Mouse (Mus musculus): ENCODE measurements around the gene Gatad2a. TPM values are rescaled to one million over a fixed set of nuclear protein-coding genes. Genes with fewer than 3 reads are reported as not detected.
"Not testable (repeated sequence)": the region's sequence is repeated elsewhere in the genome, so short reads cannot be mapped to it uniquely, and the experiment has no call there.

Gene Gatad2a
- polyA plus RNA-seq, 1 experiment from 2014 or later, result 92.7 TPM

GRCm38 (mm10) chr8:70015017-70015416 is 18.8 kb upstream of the Gatad2a start:
- H3K4me2 ChIP-seq (ENCODE audit: low read depth), result no peak overlapping the region
- no peak overlapping the region for H3K4me3 ChIP-seq (ENCODE audit: low read depth, low read length)
- H3K9ac ChIP-seq (ENCODE audit: low read length), result no peak overlapping the region
- no peaks in the 10 kb centered on the region for H3K27me3 ChIP-seq (ENCODE audit: control insufficient read depth, insufficient read depth, low read length)
- ATAC-seq (ENCODE audit: insufficient read depth, low FRiP score, low TSS enrichment) (no peak), DNase-seq (ENCODE audit: low spot score) (no peak)
- H3K36me3 ChIP-seq (ENCODE audit: control insufficient read depth, insufficient read depth, low read length), result peaks cover 9% of the 10 kb centered on the region
- no peaks in the 10 kb centered on the region for H3K4me1 ChIP-seq (ENCODE audit: control insufficient read depth, insufficient read depth, low read length)
- 58% methylated on average over 1 of the region's 1 CpGs for WGBS
- H3K9me3 ChIP-seq (ENCODE audit: control insufficient read depth, low read length), result no peaks in the 10 kb centered on the region
- H3K27ac ChIP-seq (ENCODE audit: low read depth, low read length), result no peak overlapping the region

- WGBS, result 94% methylated on average over 1 of the region's 1 CpGs
- H3K36me3 ChIP-seq (ENCODE audit: control insufficient read depth, insufficient read depth, low read length), result peaks cover 6% of the 10 kb centered on the region; the same call in 1 of the 2 replicates
- H3K9me3 ChIP-seq (ENCODE audit: control insufficient read depth, low read length), result no peaks in the 10 kb centered on the region
- peak; percentile 27; the same call in 1 of the 2 replicates for ATAC-seq (ENCODE audit: insufficient read depth, low FRiP score, low TSS enrichment)
- H3K9ac ChIP-seq (ENCODE audit: low read length), result no peak overlapping the region
- H3K27ac ChIP-seq (ENCODE audit: low read depth, low read length), result no peak overlapping the region
- no peaks in the 10 kb centered on the region for H3K4me1 ChIP-seq (ENCODE audit: control insufficient read depth, insufficient read depth, low read length)
- H3K27me3 ChIP-seq (ENCODE audit: control insufficient read depth, insufficient read depth, low read length), result no peaks in the 10 kb centered on the region
- H3K4me3 ChIP-seq (ENCODE audit: low read depth, low read length), result no peak overlapping the region
- no peak for DNase-seq (ENCODE audit: low spot score)
- H3K4me2 ChIP-seq (ENCODE audit: low read depth), result no peak overlapping the region
Measured at GRCm38 (mm10) chr8:70012763-70013162, 16.6 kb upstream of the Gatad2a start.

- Histone ChIP-seq H3K9ac (ENCODE audit: low read length) (no peak overlapping the region), H3K36me3 (ENCODE audit: control insufficient read depth, insufficient read depth, low read length) (peaks cover 4% of the 10 kb centered on the region; the same call in 1 of the 2 replicates), H3K9me3 (ENCODE audit: control insufficient read depth, low read length) (no peaks in the 10 kb centered on the region), H3K27me3 (ENCODE audit: control insufficient read depth, insufficient read depth, low read length) (no peaks in the 10 kb centered on the region), H3K27ac (ENCODE audit: low read depth, low read length) (no peak overlapping the region), H3K4me1 (ENCODE audit: control insufficient read depth, insufficient read depth, low read length) (no peaks in the 10 kb centered on the region), H3K4me2 (ENCODE audit: low read depth) (no peak overlapping the region), H3K4me3 (ENCODE audit: low read depth, low read length) (no peak overlapping the region)
- no peak for ATAC-seq (ENCODE audit: insufficient read depth, low FRiP score, low TSS enrichment)
- DNase-seq (ENCODE audit: low spot score), result no peak
- 84% methylated on average over 3 of the region's 3 CpGs for WGBS
Measured at GRCm38 (mm10) chr8:70012350-70012749, 16.2 kb upstream of the Gatad2a start.

- not testable (repeated sequence) for H3K4me2 ChIP-seq (ENCODE audit: low read depth); H3K27me3 ChIP-seq (ENCODE audit: control insufficient read depth, insufficient read depth, low read length); H3K4me1 ChIP-seq (ENCODE audit: control insufficient read depth, insufficient read depth, low read length); H3K36me3 ChIP-seq (ENCODE audit: control insufficient read depth, insufficient read depth, low read length); H3K27ac ChIP-seq (ENCODE audit: low read depth, low read length); DNase-seq (ENCODE audit: low spot score); H3K4me3 ChIP-seq (ENCODE audit: low read depth, low read length); H3K9ac ChIP-seq (ENCODE audit: low read length); H3K9me3 ChIP-seq (ENCODE audit: control insufficient read depth, low read length); ATAC-seq (ENCODE audit: insufficient read depth, low FRiP score, low TSS enrichment)
- 89% methylated on average over 14 of the region's 14 CpGs for WGBS
Measured at GRCm38 (mm10) chr8:70010796-70011195, 14.6 kb upstream of the Gatad2a start.

- DNase-seq (ENCODE audit: low spot score), result no peak
- Histone ChIP-seq H3K9me3 (ENCODE audit: control insufficient read depth, low read length) (no peaks in the 10 kb centered on the region), H3K4me1 (ENCODE audit: control insufficient read depth, insufficient read depth, low read length) (no peaks in the 10 kb centered on the region), H3K27me3 (ENCODE audit: control insufficient read depth, insufficient read depth, low read length) (no peaks in the 10 kb centered on the region), H3K4me2 (ENCODE audit: low read depth) (no peak overlapping the region), H3K36me3 (ENCODE audit: control insufficient read depth, insufficient read depth, low read length) (no peaks in the 10 kb centered on the region), H3K4me3 (ENCODE audit: low read depth, low read length) (no peak overlapping the region), H3K27ac (ENCODE audit: low read depth, low read length) (no peak overlapping the region), H3K9ac (ENCODE audit: low read length) (no peak overlapping the region)
- no peak for ATAC-seq (ENCODE audit: insufficient read depth, low FRiP score, low TSS enrichment)
- WGBS, result 60% methylated on average over 2 of the region's 2 CpGs
Measured at GRCm38 (mm10) chr8:70005178-70005577, 9.0 kb upstream of the Gatad2a start.

- H3K4me1 ChIP-seq (ENCODE audit: control insufficient read depth, insufficient read depth, low read length), result no peaks in the 10 kb centered on the region
- H3K4me2 ChIP-seq (ENCODE audit: low read depth), result no peak overlapping the region
- H3K36me3 ChIP-seq (ENCODE audit: control insufficient read depth, insufficient read depth, low read length), result no peaks in the 10 kb centered on the region
- no peak for ATAC-seq (ENCODE audit: insufficient read depth, low FRiP score, low TSS enrichment)
- H3K27ac ChIP-seq (ENCODE audit: low read depth, low read length), result no peak overlapping the region
- H3K4me3 ChIP-seq (ENCODE audit: low read depth, low read length), result no peak overlapping the region
- H3K27me3 ChIP-seq (ENCODE audit: control insufficient read depth, insufficient read depth, low read length), result no peaks in the 10 kb centered on the region
- no peaks in the 10 kb centered on the region for H3K9me3 ChIP-seq (ENCODE audit: control insufficient read depth, low read length)
- H3K9ac ChIP-seq (ENCODE audit: low read length), result no peak overlapping the region
- DNase-seq (ENCODE audit: low spot score), result no peak
Measured at GRCm38 (mm10) chr8:70004345-70004744, 8.2 kb upstream of the Gatad2a start.

GRCm38 (mm10) chr8:70003204-70003657 is 7.0 kb upstream of the Gatad2a start:
- ATAC-seq (ENCODE audit: insufficient read depth, low FRiP score, low TSS enrichment), result no peak
- Histone ChIP-seq H3K9ac (ENCODE audit: low read length) (no peak overlapping the region), H3K4me2 (ENCODE audit: low read depth) (no peak overlapping the region), H3K36me3 (ENCODE audit: control insufficient read depth, insufficient read depth, low read length) (no peaks in the 10 kb centered on the region), H3K4me3 (ENCODE audit: low read depth, low read length) (no peak overlapping the region), H3K4me1 (ENCODE audit: control insufficient read depth, insufficient read depth, low read length) (no peaks in the 10 kb centered on the region), H3K27ac (ENCODE audit: low read depth, low read length) (no peak overlapping the region), H3K27me3 (ENCODE audit: control insufficient read depth, insufficient read depth, low read length) (no peaks in the 10 kb centered on the region), H3K9me3 (ENCODE audit: control insufficient read depth, low read length) (no peaks in the 10 kb centered on the region)
- DNase-seq (ENCODE audit: low spot score), result no peak
- WGBS, result 51% methylated on average over 4 of the region's 4 CpGs

- H3K27ac ChIP-seq (ENCODE audit: low read depth, low read length); H3K9ac ChIP-seq (ENCODE audit: low read length); H3K9me3 ChIP-seq (ENCODE audit: control insufficient read depth, low read length); H3K4me2 ChIP-seq (ENCODE audit: low read depth); H3K36me3 ChIP-seq (ENCODE audit: control insufficient read depth, insufficient read depth, low read length); H3K4me1 ChIP-seq (ENCODE audit: control insufficient read depth, insufficient read depth, low read length); H3K4me3 ChIP-seq (ENCODE audit: low read depth, low read length); ATAC-seq (ENCODE audit: insufficient read depth, low FRiP score, low TSS enrichment); H3K27me3 ChIP-seq (ENCODE audit: control insufficient read depth, insufficient read depth, low read length); DNase-seq (ENCODE audit: low spot score): not testable (repeated sequence)
- 37% methylated on average over 7 of the region's 7 CpGs for WGBS
Measured at GRCm38 (mm10) chr8:70001892-70002191, 5.7 kb upstream of the Gatad2a start.

GRCm38 (mm10) chr8:70001176-70001891 is 5.2 kb upstream of the Gatad2a start:
- Histone ChIP-seq H3K36me3 (ENCODE audit: control insufficient read depth, insufficient read depth, low read length) (no peaks in the 10 kb centered on the region), H3K9me3 (ENCODE audit: control insufficient read depth, low read length) (no peaks in the 10 kb centered on the region), H3K4me1 (ENCODE audit: control insufficient read depth, insufficient read depth, low read length) (no peaks in the 10 kb centered on the region), H3K4me3 (ENCODE audit: low read depth, low read length) (no peak overlapping the region), H3K4me2 (ENCODE audit: low read depth) (peak overlapping the region; percentile 10), H3K27me3 (ENCODE audit: control insufficient read depth, insufficient read depth, low read length) (no peaks in the 10 kb centered on the region), H3K9ac (ENCODE audit: low read length) (no peak overlapping the region), H3K27ac (ENCODE audit: low read depth, low read length) (no peak overlapping the region)
- DNase-seq (ENCODE audit: low spot score) (peak; percentile 34), ATAC-seq (ENCODE audit: insufficient read depth, low FRiP score, low TSS enrichment) (no peak)
- WGBS, result 2% methylated on average over 16 of the region's 16 CpGs
